11 mouse cellular contexts compared by ENCODE assay signal in the genomic region with DNA sequence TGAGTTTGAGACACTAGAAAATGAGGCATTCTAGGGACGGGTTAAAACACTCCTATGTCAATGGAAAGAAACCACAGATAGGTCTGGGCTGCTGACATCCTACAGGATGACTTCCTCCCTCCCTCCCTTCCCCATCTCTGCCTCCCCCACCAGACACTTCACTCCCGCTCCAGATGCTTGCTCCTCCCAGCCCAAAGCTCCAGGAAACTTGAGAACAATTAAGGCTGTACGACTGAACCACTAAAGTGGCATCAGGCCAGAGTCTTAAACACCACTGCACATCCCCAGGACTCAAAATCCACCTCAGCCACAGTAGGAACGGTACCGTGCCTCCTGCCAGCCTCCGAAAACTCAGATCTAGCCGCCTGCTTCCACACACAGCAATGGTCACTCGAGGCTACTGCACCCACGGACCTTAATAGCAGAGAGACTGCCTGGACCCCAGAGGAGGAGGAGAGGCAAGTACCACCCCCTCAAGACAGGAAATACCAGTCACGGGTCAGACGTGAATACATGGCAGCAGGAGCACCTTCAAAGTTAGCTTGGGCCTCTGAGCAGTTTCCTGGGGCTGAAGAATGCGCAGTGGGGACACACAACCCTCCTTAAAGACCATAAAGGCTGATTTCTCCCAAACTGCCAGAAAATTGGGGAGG. TPM values are rescaled to one million over a fixed set of nuclear protein-coding genes. Genes with fewer than 3 reads are reported as not detected.
A peak's percentile ranks its signal among the peaks of the same experiment; 100 is the strongest.
DNase-seq lines count a peak whose midpoint lies in the region; ATAC-seq and TF ChIP-seq lines count a peak whose summit lies in the region.
"Had no signal": no experiment of that assay in that cellular context is flagged by ENCODE, and none has a peak within 500 bp of the region (broad histone marks: within the 10 kb centered on the region; RNA-seq: fewer than 3 reads in every experiment).

No protein-coding gene starts in this region.

- 0 out of 2 replicates have a peak overlapping the region, but pooled peaks have one; percentile 3 for H3K4me3 ChIP-seq in heart, embryonic 10.5 days
- 0 out of 4 replicates have a peak overlapping the region, but pooled peaks of 1 of the 2 experiments have one; percentile 20 for H3K4me3 ChIP-seq in heart, embryonic 14.5 days (ENCODE audit: control insufficient read depth in 1 of 2, insufficient read depth in 1 of 2, low read depth in 1 of 2, low read length in 2 of 2)
- H3K4me3 ChIP-seq in limb, embryonic 12.5 days (replicated peaks), result no peak overlapping the region
- no peak overlapping the region for H3K4me3 ChIP-seq in midbrain, postnatal 0 days (ENCODE audit: low read depth, low read length)

- peak overlapping the region; percentile 44; the same call in 1 of the 2 replicates for H3K9ac ChIP-seq in heart, embryonic 14.5 days (ENCODE audit: low read length)
- H3K9ac ChIP-seq in limb, embryonic 12.5 days (replicated peaks), result no peak overlapping the region
- H3K9ac ChIP-seq in midbrain, postnatal 0 days (replicated peaks; ENCODE audit: low read length, poor library complexity, severe bottlenecking), result no peak overlapping the region

- peak overlapping the region; percentile 82 for H3K27ac ChIP-seq in heart, embryonic 10.5 days
- H3K27ac ChIP-seq in heart, embryonic 14.5 days (replicated peaks in 1 of 2; ENCODE audit: control insufficient read depth in 1 of 2, insufficient read depth in 1 of 2, low read depth in 2 of 2, low read length in 2 of 2), result peak overlapping the region; percentile 76 to 82
- peak overlapping the region; percentile 84 for H3K27ac ChIP-seq in limb, embryonic 12.5 days
- no peak overlapping the region for H3K27ac ChIP-seq in midbrain, postnatal 0 days (ENCODE audit: low read depth, low read length)

- H3K4me1 ChIP-seq in heart, embryonic 10.5 days, result peaks cover 73% of the 10 kb centered on the region
- H3K4me1 ChIP-seq in heart, embryonic 14.5 days (ENCODE audit: control insufficient read depth in 2 of 2, insufficient read depth in 2 of 2, low read length in 2 of 2), result peaks cover 37 to 82% of the 10 kb centered on the region in 2 experiments
- H3K4me1 ChIP-seq in limb, embryonic 12.5 days (replicated peaks), result peaks cover 50% of the 10 kb centered on the region
- H3K4me1 ChIP-seq in midbrain, postnatal 0 days (ENCODE audit: insufficient read depth, low read length), result no peaks in the 10 kb centered on the region

- 36% methylated on average over 12 of the region's 12 CpGs for WGBS in heart, embryonic 10.5 days
- 30% methylated on average over 12 of the region's 12 CpGs for WGBS in heart, embryonic 14.5 days
- WGBS in limb, embryonic 12.5 days, result 14% methylated on average over 12 of the region's 12 CpGs
- WGBS in midbrain, postnatal 0 days, result 68% methylated on average over 12 of the region's 12 CpGs

- ATAC-seq in heart, embryonic 14.5 days (ENCODE audit: insufficient number of reproducible peaks, insufficient read depth, low FRiP score, low read depth), result peak; percentile 56
- no peak for ATAC-seq in limb, embryonic 12.5 days (ENCODE audit: insufficient number of reproducible peaks, insufficient read depth, low FRiP score, low TSS enrichment, low read depth)
- no peak for ATAC-seq in midbrain, postnatal 0 days (ENCODE audit: low FRiP score)
- ATAC-seq: midbrain, embryonic 16.5 days had no signal

- no peaks in the 10 kb centered on the region for H3K9me3 ChIP-seq in heart, embryonic 10.5 days
- no peaks in the 10 kb centered on the region for H3K9me3 ChIP-seq in heart, embryonic 14.5 days (ENCODE audit: control insufficient read depth, low read length)
- H3K9me3 ChIP-seq in limb, embryonic 12.5 days, result no peaks in the 10 kb centered on the region
- no peaks in the 10 kb centered on the region for H3K9me3 ChIP-seq in midbrain, postnatal 0 days (ENCODE audit: low read length)

- no peak for DNase-seq in heart, embryonic 10.5 days (ENCODE audit: low spot score)
- no peak for DNase-seq in heart, adult 9 months (ENCODE audit: low spot score in 2 of 2)
- peak; percentile 31 for DNase-seq in brain, adult 2 months (ENCODE audit: low read depth, low spot score)
- no peak for DNase-seq in midbrain, postnatal 0 days (ENCODE audit: low spot score)
- no peak for DNase-seq in left cerebral cortex, adult 18-20 months (ENCODE audit: low spot score in 2 of 2)
- no peak for DNase-seq in cerebellum, adult 8-10 months
- DNase-seq: thymus, adult 18-20 months had no signal

- peak overlapping the region; percentile 24 for H3K4me2 ChIP-seq in heart, embryonic 14.5 days (ENCODE audit: low read length)
- H3K4me2 ChIP-seq in limb, embryonic 12.5 days, result peak overlapping the region; percentile 28
- no peak overlapping the region for H3K4me2 ChIP-seq in midbrain, postnatal 0 days (ENCODE audit: low read depth, low read length, poor library complexity, severe bottlenecking)
- H3K4me2 ChIP-seq: liver, embryonic 11.5 days had no signal

- H3K36me3 ChIP-seq in heart, embryonic 10.5 days, result peaks cover 90% of the 10 kb centered on the region
- peaks cover 96% of the 10 kb centered on the region for H3K36me3 ChIP-seq in heart, embryonic 14.5 days (ENCODE audit: control insufficient read depth, insufficient read depth, low read length)
- H3K36me3 ChIP-seq in limb, embryonic 12.5 days, result peaks cover 86% of the 10 kb centered on the region
- peaks cover 20% of the 10 kb centered on the region; the same call in 1 of the 2 replicates for H3K36me3 ChIP-seq in midbrain, postnatal 0 days (ENCODE audit: insufficient read depth, low read length)

- no peaks in the 10 kb centered on the region for H3K27me3 ChIP-seq in heart, embryonic 10.5 days (ENCODE audit: insufficient read depth, poor library complexity, severe bottlenecking)
- H3K27me3 ChIP-seq in heart, embryonic 14.5 days (ENCODE audit: control insufficient read depth, insufficient read depth, low read length), result no peaks in the 10 kb centered on the region
- no peaks in the 10 kb centered on the region for H3K27me3 ChIP-seq in limb, embryonic 12.5 days
- H3K27me3 ChIP-seq in midbrain, postnatal 0 days (ENCODE audit: insufficient read depth, low read length), result no peaks in the 10 kb centered on the region

- TF ChIP-seq CTCF in midbrain, postnatal 0 days (IDR thresholded peaks at IDR 0.05), result no peak

RNA-seq across cellular contexts. Expression of a gene that starts 35.1 kb away (rescaled TPM):
- polyA plus RNA-seq in heart, embryonic 10.5 days (2016; fragmentation: Nextera tagmentation; extraction: Ambion mirVana), result 141 and 272 TPM in 2 replicates
- polyA plus RNA-seq in heart, embryonic 14.5 days (2014; fragmentation: Nextera tagmentation; extraction: Ambion mirVana), result 196 and 201 TPM in 2 replicates
- polyA plus RNA-seq in limb, embryonic 12.5 days (2016; fragmentation: Nextera tagmentation; extraction: Ambion mirVana), result 43.1 and 48.1 TPM in 2 replicates
- total RNA-seq in midbrain, postnatal 0 days (2014; rRNA removed), result 31.7 and 44.2 TPM in 2 replicates
- 5.0 and 5.4 TPM in 2 replicates for polyA plus RNA-seq in midbrain, postnatal 0 days (2015; fragmentation: Nextera tagmentation; extraction: Ambion mirVana)
- total RNA-seq in left cerebral cortex, adult 18-20 months (2021), result 10 to 100 TPM; 26.9 to 27.0 TPM

RNA-seq across cellular contexts. Expression of a gene that starts 58.7 kb away (rescaled TPM):
- polyA plus RNA-seq in heart, embryonic 10.5 days (2016; fragmentation: Nextera tagmentation; extraction: Ambion mirVana), result 0.39 and 1.1 TPM in 2 replicates
- 28.7 and 42.4 TPM in 2 replicates for polyA plus RNA-seq in heart, embryonic 14.5 days (2014; fragmentation: Nextera tagmentation; extraction: Ambion mirVana)
- not detected in 2 replicates for polyA plus RNA-seq in limb, embryonic 12.5 days (2016; fragmentation: Nextera tagmentation; extraction: Ambion mirVana)
- total RNA-seq in midbrain, postnatal 0 days (2014; rRNA removed), result not detected in 2 replicates
- polyA plus RNA-seq in midbrain, postnatal 0 days (2015; fragmentation: Nextera tagmentation; extraction: Ambion mirVana), result not detected in 2 replicates
- total RNA-seq in left cerebral cortex, adult 18-20 months (2021), result 1 to 10 TPM in 1 of 2 experiments, not detected in 1; 1.2 TPM
- polyA plus RNA-seq: midbrain, embryonic 16.5 days had no signal

Comparison
In these comparisons a context has a peak if more than half of its experiments do, and no peak if none do; other contexts are left out.
1. RNA of a gene that starts 58.7 kb away (polyA plus RNA-seq): 28.7 to 42.4 TPM in heart, embryonic 14.5 days; 0.39 to 1.1 TPM in heart, embryonic 10.5 days, not detected in limb, embryonic 12.5 days and not detected in midbrain, postnatal 0 days; every median in the first group is over 10 times any median in the second.